In the genomic region with DNA sequence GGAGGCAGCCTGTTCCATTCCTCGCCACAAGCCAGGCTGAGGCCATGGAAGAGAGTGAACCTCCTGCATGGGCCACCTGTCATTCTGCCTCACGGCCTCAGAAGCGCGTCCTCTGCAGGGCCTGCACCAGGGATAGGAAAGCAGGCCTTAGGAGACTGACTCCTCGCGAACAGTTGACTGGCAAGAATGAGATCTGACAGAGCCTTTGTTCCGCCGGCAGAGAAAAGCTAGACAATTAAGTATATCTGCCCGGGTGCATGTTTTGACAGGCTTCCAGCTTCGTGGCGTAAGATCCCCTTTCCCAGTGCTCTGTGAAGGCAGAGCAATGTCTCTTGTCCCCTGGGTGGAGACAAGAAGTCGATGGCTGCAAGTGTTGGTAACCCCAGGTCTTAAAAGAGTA, we compare ENCODE assay signal across 9 mouse cellular contexts. TPM values are rescaled to one million over a fixed set of nuclear protein-coding genes. Genes with fewer than 3 reads are reported as not detected.
A peak's percentile ranks its signal among the peaks of the same experiment; 100 is the strongest.
DNase-seq lines count a peak whose midpoint lies in the region; ATAC-seq lines count a peak whose summit lies in the region.
"Had no signal": no experiment of that assay in that cellular context is flagged by ENCODE, and none has a peak within 500 bp of the region (broad histone marks: within the 10 kb centered on the region; RNA-seq: fewer than 3 reads in every experiment).

No protein-coding gene starts in this region.

- no peak overlapping the region for H3K4me3 ChIP-seq in intestine, embryonic 16.5 days (ENCODE audit: low read length)
- no peak overlapping the region for H3K4me3 ChIP-seq in intestine, embryonic 15.5 days (replicated peaks)
- H3K4me3 ChIP-seq in forebrain, embryonic 14.5 days (ENCODE audit: low read depth, low read length) = no peak overlapping the region
- H3K4me3 ChIP-seq in midbrain, embryonic 14.5 days (replicated peaks; ENCODE audit: low read depth, low read length) = no peak overlapping the region

- no peak overlapping the region for H3K9ac ChIP-seq in intestine, embryonic 16.5 days (ENCODE audit: low read depth, low read length)
- no peak overlapping the region for H3K9ac ChIP-seq in intestine, embryonic 15.5 days
- H3K9ac ChIP-seq in forebrain, embryonic 14.5 days (ENCODE audit: low read length) = peak overlapping the region; percentile 51
- H3K9ac ChIP-seq in midbrain, embryonic 14.5 days (replicated peaks; ENCODE audit: low read length) = no peak overlapping the region; the same call in 1 of the 2 replicates

- H3K9me3 ChIP-seq in intestine, embryonic 16.5 days (ENCODE audit: control insufficient read depth, low read length) = no peaks in the 10 kb centered on the region
- H3K9me3 ChIP-seq in intestine, embryonic 15.5 days = no peaks in the 10 kb centered on the region
- H3K9me3 ChIP-seq in forebrain, embryonic 14.5 days (replicated peaks; ENCODE audit: control insufficient read depth, low read length) = no peaks in the 10 kb centered on the region
- H3K9me3 ChIP-seq in midbrain, embryonic 14.5 days (ENCODE audit: control insufficient read depth, low read length) = no peaks in the 10 kb centered on the region
- H3K9me3 ChIP-seq: G1E had no signal

- H3K36me3 ChIP-seq in intestine, embryonic 16.5 days (ENCODE audit: control insufficient read depth, insufficient read depth, low read length) = no peaks in the 10 kb centered on the region
- H3K36me3 ChIP-seq in intestine, embryonic 15.5 days = no peaks in the 10 kb centered on the region
- H3K36me3 ChIP-seq in forebrain, embryonic 14.5 days (ENCODE audit: control insufficient read depth, insufficient read depth, low read length) = no peaks in the 10 kb centered on the region
- H3K36me3 ChIP-seq in midbrain, embryonic 14.5 days (ENCODE audit: control insufficient read depth, insufficient read depth, low read length) = no peaks in the 10 kb centered on the region
- H3K36me3 ChIP-seq: G1E had no signal

- peak; percentile 70 to 74 for DNase-seq in cerebellum, postnatal 14 days
- DNase-seq in forebrain, embryonic 14.5 days (ENCODE audit: low spot score) = peak; percentile 76
- DNase-seq in midbrain, embryonic 14.5 days = peak; percentile 79
- DNase-seq in urinary bladder, adult 18-20 months (ENCODE audit: low spot score in 2 of 2) = no peak
- DNase-seq in thymus, postnatal 4 days = no peak
- DNase-seq in urinary bladder, postnatal 25 days (ENCODE audit: low spot score) = no peak

- H3K27me3 ChIP-seq in intestine, embryonic 16.5 days (replicated peaks; ENCODE audit: control insufficient read depth, insufficient read depth, low read length) = no peaks in the 10 kb centered on the region
- no peaks in the 10 kb centered on the region for H3K27me3 ChIP-seq in intestine, embryonic 15.5 days (replicated peaks)
- H3K27me3 ChIP-seq in forebrain, embryonic 14.5 days (replicated peaks; ENCODE audit: control insufficient read depth, insufficient read depth, low read length) = no peaks in the 10 kb centered on the region
- no peaks in the 10 kb centered on the region for H3K27me3 ChIP-seq in midbrain, embryonic 14.5 days (ENCODE audit: control insufficient read depth, insufficient read depth, low read length)

- H3K4me2 ChIP-seq in intestine, embryonic 16.5 days (ENCODE audit: low read depth, low read length) = no peak overlapping the region
- no peak overlapping the region for H3K4me2 ChIP-seq in intestine, embryonic 15.5 days (replicated peaks)
- peak overlapping the region; percentile 40 for H3K4me2 ChIP-seq in forebrain, embryonic 14.5 days (ENCODE audit: low read length)
- H3K4me2 ChIP-seq in midbrain, embryonic 14.5 days (ENCODE audit: low read length) = peak overlapping the region; percentile 33

- peak overlapping the region; percentile 27; the same call in 1 of the 2 replicates for H3K27ac ChIP-seq in intestine, embryonic 16.5 days (ENCODE audit: low read length)
- no peak overlapping the region for H3K27ac ChIP-seq in intestine, embryonic 15.5 days
- H3K27ac ChIP-seq in forebrain, embryonic 14.5 days (ENCODE audit: low read depth, low read length) = peak overlapping the region; percentile 78
- peak overlapping the region; percentile 75 for H3K27ac ChIP-seq in midbrain, embryonic 14.5 days (replicated peaks; ENCODE audit: low read depth, low read length)

- peaks cover 18% of the 10 kb centered on the region for H3K4me1 ChIP-seq in intestine, embryonic 16.5 days (ENCODE audit: control insufficient read depth, insufficient read depth, low read length)
- peaks cover 24% of the 10 kb centered on the region for H3K4me1 ChIP-seq in intestine, embryonic 15.5 days (replicated peaks)
- peaks cover 56% of the 10 kb centered on the region for H3K4me1 ChIP-seq in forebrain, embryonic 14.5 days (ENCODE audit: control insufficient read depth, insufficient read depth, low read length)
- peaks cover 51% of the 10 kb centered on the region for H3K4me1 ChIP-seq in midbrain, embryonic 14.5 days (ENCODE audit: control insufficient read depth, insufficient read depth, low read length)

- no peak for ATAC-seq in intestine, embryonic 16.5 days
- ATAC-seq in intestine, embryonic 15.5 days = no peak
- ATAC-seq in forebrain, embryonic 14.5 days = no peak
- ATAC-seq in midbrain, embryonic 14.5 days (ENCODE audit: low FRiP score, low TSS enrichment) = no peak

- WGBS in intestine, embryonic 16.5 days = 31% methylated on average over 12 of the region's 12 CpGs
- 36% methylated on average over 12 of the region's 12 CpGs for WGBS in intestine, embryonic 15.5 days
- 5% methylated on average over 12 of the region's 12 CpGs for WGBS in forebrain, embryonic 14.5 days
- 2% methylated on average over 12 of the region's 12 CpGs for WGBS in midbrain, embryonic 14.5 days

RNA-seq across cellular contexts. Expression of gene Boc, which starts 32.0 kb away (rescaled TPM):
- 8.3 and 8.8 TPM in 2 replicates for polyA plus RNA-seq in intestine, embryonic 16.5 days (2015; fragmentation: Nextera tagmentation; extraction: Ambion mirVana)
- 9.8 and 10.3 TPM in 2 replicates for polyA plus RNA-seq in intestine, embryonic 15.5 days (2015; fragmentation: Nextera tagmentation; extraction: Ambion mirVana)
- 11.5 and 13.3 TPM in 2 replicates for polyA plus RNA-seq in forebrain, embryonic 14.5 days (2014; fragmentation: Nextera tagmentation; extraction: Ambion mirVana)
- polyA plus RNA-seq in midbrain, embryonic 14.5 days (2014; fragmentation: Nextera tagmentation; extraction: Ambion mirVana) = 14.1 and 22.6 TPM in 2 replicates
- polyA plus RNA-seq: G1E had no signal

Comparison
In these comparisons a context has a peak if more than half of its experiments do, and no peak if none do; other contexts are left out.
1. H3K4me2 ChIP-seq: peak in forebrain, embryonic 14.5 days (single experiment) and midbrain, embryonic 14.5 days (single experiment); none in intestine, embryonic 16.5 days (single experiment) and intestine, embryonic 15.5 days (single experiment).
2. DNase-seq: peak in cerebellum, postnatal 14 days (2 of 2), forebrain, embryonic 14.5 days (single experiment) and midbrain, embryonic 14.5 days (single experiment); none in urinary bladder, adult 18-20 months (0 of 2), thymus, postnatal 4 days (single experiment) and urinary bladder, postnatal 25 days (single experiment).